ENCODE assay signal across 14 mouse cellular contexts in the genomic region with DNA sequence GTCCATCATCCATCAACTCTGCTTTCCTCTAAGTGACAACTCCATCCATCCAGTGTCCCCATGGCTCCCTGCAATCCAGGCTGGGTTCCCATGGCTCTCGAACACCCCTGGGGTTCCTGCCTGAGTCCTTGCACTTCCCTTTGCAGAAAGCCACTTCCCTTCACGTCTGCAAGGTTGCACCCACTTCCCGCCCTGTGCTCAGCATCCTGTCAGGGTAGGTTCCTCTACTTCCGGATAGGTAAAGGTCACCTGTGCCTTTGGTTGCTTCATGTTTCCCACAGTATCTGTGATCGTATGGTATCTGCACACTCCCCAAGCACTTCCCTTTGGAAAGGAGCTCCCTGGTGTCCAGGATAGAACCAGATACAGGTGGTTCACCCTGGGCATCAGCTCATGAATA. TPM values are rescaled to one million over a fixed set of nuclear protein-coding genes. Genes with fewer than 3 reads are reported as not detected.
A peak's percentile ranks its signal among the peaks of the same experiment; 100 is the strongest.
DNase-seq lines count a peak whose midpoint lies in the region; ATAC-seq lines count a peak whose summit lies in the region.
"Had no signal": no experiment of that assay in that cellular context is flagged by ENCODE, and none has a peak within 500 bp of the region (broad histone marks: within the 10 kb centered on the region; RNA-seq: fewer than 3 reads in every experiment).

No protein-coding gene starts in this region.

- ATAC-seq in midbrain, embryonic 11.5 days (ENCODE audit: low FRiP score), result no peak
- no peak for ATAC-seq in midbrain, embryonic 14.5 days (ENCODE audit: low FRiP score, low TSS enrichment)
- peak; percentile 96 for ATAC-seq in inflammation-experienced regulatory T-cells, adult 6 months
- ATAC-seq: forebrain, embryonic 15.5 days had no signal

- DNase-seq in midbrain, embryonic 11.5 days (ENCODE audit: low spot score, missing footprints), result peak; percentile 47
- DNase-seq in midbrain, embryonic 14.5 days, result no peak
- peak; percentile 66 for DNase-seq in naive thymus-derived CD4-positive, alpha-beta T cell, adult 2 months (ENCODE audit: low read depth)
- DNase-seq in thymus, postnatal 25 days, result peak; percentile 52
- no peak for DNase-seq in cerebellum, adult 8-10 months
- DNase-seq in embryo, embryonic 10 days (ENCODE audit: low spot score), result no peak
- no peak for DNase-seq in adrenal gland, adult 8-10 months
- DNase-seq: cerebellum, adult 9-10 months; heart, adult 2 months; lung, adult 18-20 months had no signal

- WGBS in midbrain, embryonic 11.5 days, result 70% methylated on average over 5 of the region's 5 CpGs
- 73% methylated on average over 5 of the region's 5 CpGs for WGBS in midbrain, embryonic 14.5 days

- no peak overlapping the region for H3K4me2 ChIP-seq in midbrain, embryonic 11.5 days
- H3K4me2 ChIP-seq in midbrain, embryonic 14.5 days (ENCODE audit: low read length), result no peak overlapping the region
- H3K4me2 ChIP-seq: forebrain, embryonic 15.5 days; hindbrain, embryonic 15.5 days had no signal

- peaks cover 7% of the 10 kb centered on the region for H3K4me1 ChIP-seq in midbrain, embryonic 11.5 days (ENCODE audit: control insufficient read depth, insufficient read depth, low read length)
- H3K4me1 ChIP-seq in midbrain, embryonic 14.5 days (ENCODE audit: control insufficient read depth, insufficient read depth, low read length), result no peaks in the 10 kb centered on the region
- H3K4me1 ChIP-seq: hindbrain, embryonic 15.5 days had no signal

- H3K9me3 ChIP-seq in midbrain, embryonic 11.5 days (ENCODE audit: control insufficient read depth, low read length), result no peaks in the 10 kb centered on the region; the same call in 1 of the 2 replicates
- no peaks in the 10 kb centered on the region for H3K9me3 ChIP-seq in midbrain, embryonic 14.5 days (ENCODE audit: control insufficient read depth, low read length)
- H3K9me3 ChIP-seq: forebrain, embryonic 15.5 days; hindbrain, embryonic 15.5 days had no signal

- no peaks in the 10 kb centered on the region for H3K36me3 ChIP-seq in midbrain, embryonic 11.5 days (ENCODE audit: control insufficient read depth, insufficient read depth, low read length)
- no peaks in the 10 kb centered on the region for H3K36me3 ChIP-seq in midbrain, embryonic 14.5 days (ENCODE audit: control insufficient read depth, insufficient read depth, low read length)
- H3K36me3 ChIP-seq: embryonic facial prominence, embryonic 10.5 days; forebrain, embryonic 15.5 days; hindbrain, embryonic 15.5 days had no signal

- no peak overlapping the region for H3K27ac ChIP-seq in midbrain, embryonic 11.5 days (ENCODE audit: low read depth, low read length)
- H3K27ac ChIP-seq in midbrain, embryonic 14.5 days (replicated peaks; ENCODE audit: low read depth, low read length), result no peak overlapping the region
- H3K27ac ChIP-seq: embryonic facial prominence, embryonic 10.5 days; forebrain, embryonic 15.5 days; heart, adult 2 months; hindbrain, embryonic 15.5 days had no signal

- H3K27me3 ChIP-seq in midbrain, embryonic 11.5 days (ENCODE audit: control insufficient read depth, insufficient read depth, low read length), result no peaks in the 10 kb centered on the region
- no peaks in the 10 kb centered on the region for H3K27me3 ChIP-seq in midbrain, embryonic 14.5 days (ENCODE audit: control insufficient read depth, insufficient read depth, low read length)
- H3K27me3 ChIP-seq: forebrain, embryonic 15.5 days; hindbrain, embryonic 15.5 days had no signal

- no peak overlapping the region for H3K4me3 ChIP-seq in midbrain, embryonic 11.5 days (ENCODE audit: low read depth, low read length)
- no peak overlapping the region for H3K4me3 ChIP-seq in midbrain, embryonic 14.5 days (replicated peaks; ENCODE audit: low read depth, low read length)
- H3K4me3 ChIP-seq: embryonic facial prominence, embryonic 10.5 days; forebrain, embryonic 15.5 days; heart, adult 2 months; hindbrain, embryonic 15.5 days had no signal

- no peak overlapping the region for H3K9ac ChIP-seq in midbrain, embryonic 11.5 days (ENCODE audit: low read length)
- no peak overlapping the region for H3K9ac ChIP-seq in midbrain, embryonic 14.5 days (replicated peaks; ENCODE audit: low read length)
- H3K9ac ChIP-seq: forebrain, embryonic 15.5 days; hindbrain, embryonic 15.5 days had no signal

RNA-seq across cellular contexts. Expression of a gene that starts 19.3 kb away (rescaled TPM):
- not detected in 2 replicates for polyA plus RNA-seq in midbrain, embryonic 11.5 days (2014; fragmentation: Nextera tagmentation; extraction: Ambion mirVana)
- 0.33 TPM in 1 of 2 replicates, not detected in the other for polyA plus RNA-seq in midbrain, embryonic 14.5 days (2014; fragmentation: Nextera tagmentation; extraction: Ambion mirVana)
- polyA plus RNA-seq in inflammation-experienced regulatory T-cells, adult 6 months (2017; shearing (Covaris generic)), result not detected
- 100 to 1,000 TPM in 2 of 4 experiments, 10 to 100 TPM in 2; 61.9 to 148 (median 104) TPM for total RNA-seq in adrenal gland, adult 8-10 months (2022)
- polyA plus RNA-seq: embryonic facial prominence, embryonic 10.5 days; forebrain, embryonic 15.5 days had no signal

RNA-seq across cellular contexts. Expression of a gene that starts 32.0 kb away (rescaled TPM):
- polyA plus RNA-seq in midbrain, embryonic 11.5 days (2014; fragmentation: Nextera tagmentation; extraction: Ambion mirVana), result 4.9 and 5.6 TPM in 2 replicates
- polyA plus RNA-seq in midbrain, embryonic 14.5 days (2014; fragmentation: Nextera tagmentation; extraction: Ambion mirVana), result 1.8 TPM in 2 replicates
- polyA plus RNA-seq in inflammation-experienced regulatory T-cells, adult 6 months (2017; shearing (Covaris generic)), result 10 to 100 TPM; 35.4 to 54.7 (median 53.1) TPM
- 10 to 100 TPM; 14.7 to 19.0 (median 17.1) TPM for total RNA-seq in adrenal gland, adult 8-10 months (2022)

RNA-seq across cellular contexts. Expression of a gene that starts 37.3 kb away (rescaled TPM):
- 1.2 and 2.1 TPM in 2 replicates for polyA plus RNA-seq in midbrain, embryonic 11.5 days (2014; fragmentation: Nextera tagmentation; extraction: Ambion mirVana)
- polyA plus RNA-seq in midbrain, embryonic 14.5 days (2014; fragmentation: Nextera tagmentation; extraction: Ambion mirVana), result 0.26 and 0.64 TPM in 2 replicates
- polyA plus RNA-seq in inflammation-experienced regulatory T-cells, adult 6 months (2017; shearing (Covaris generic)), result 100 to 1,000 TPM in 1 of 3 experiments, 10 to 100 TPM in 2; 38.9 to 105 (median 50.8) TPM
- 10 to 100 TPM in 3 of 4 experiments, 1 to 10 TPM in 1; 8.9 to 14.3 (median 12.2) TPM for total RNA-seq in adrenal gland, adult 8-10 months (2022)

Comparison
In these comparisons a context has a peak if more than half of its experiments do, and no peak if none do; other contexts are left out.
1. DNase-seq: peak in midbrain, embryonic 11.5 days (single experiment), naive thymus-derived CD4-positive, alpha-beta T cell, adult 2 months (single experiment) and thymus, postnatal 25 days (single experiment); none in midbrain, embryonic 14.5 days (single experiment), cerebellum, adult 8-10 months (single experiment), embryo, embryonic 10 days (single experiment) and adrenal gland, adult 8-10 months (single experiment).
2. RNA of a gene that starts 37.3 kb away (polyA plus RNA-seq): 38.9 to 105 TPM in inflammation-experienced regulatory T-cells, adult 6 months; 1.2 to 2.1 TPM in midbrain, embryonic 11.5 days and 0.26 to 0.64 TPM in midbrain, embryonic 14.5 days; every median in the first group is over 10 times any median in the second.